Mouse (Mus musculus): ENCODE data around the gene Piga. TPM values are rescaled to one million over a fixed set of nuclear protein-coding genes. Genes with fewer than 3 reads are reported as not detected.

The Piga gene
- total and polyA plus RNA-seq, 3 experiments = 9.2 to 17.8 (median 14.7) TPM

DNA sequence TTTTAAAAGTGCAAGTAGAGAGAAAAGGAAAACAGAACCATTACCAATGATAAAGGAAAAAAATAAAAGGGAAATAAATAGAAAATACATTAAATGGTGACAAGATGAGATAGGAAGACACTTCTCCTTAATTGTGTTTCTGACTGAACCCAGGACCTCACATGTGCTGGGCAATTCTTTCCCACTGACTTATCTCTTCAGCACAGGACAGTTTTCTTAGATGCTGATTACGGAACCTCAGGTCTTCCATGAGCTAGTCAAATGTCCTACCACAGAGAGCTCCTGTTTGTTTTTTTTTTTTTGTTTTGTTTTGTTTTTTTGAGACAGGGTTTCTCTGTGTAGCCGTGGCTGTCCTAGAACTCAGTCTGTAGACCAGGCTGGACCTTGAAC, 28.1 kb downstream of the Piga start:
- Histone ChIP-seq H3K4me1 (ENCODE audit: control insufficient read depth in 1 of 2, insufficient read depth in 2 of 2) (no peaks in the 10 kb centered on the region), H3K36me3 (replicated peaks in 1 of 2; ENCODE audit: control insufficient read depth in 1 of 2, insufficient read depth in 1 of 2, low read length in 1 of 2) (no peaks in the 10 kb centered on the region), H3K79me2 (replicated peaks; ENCODE audit: control insufficient read depth, extremely low read depth, insufficient read depth, poor library complexity, severe bottlenecking) (no peaks in the 10 kb centered on the region), H3K9me3 (replicated peaks; ENCODE audit: low read length) (no peaks in the 10 kb centered on the region), H3K4me3 (replicated peaks in 1 of 3; ENCODE audit: low read depth in 2 of 3, low read length in 2 of 3, poor library complexity in 1 of 3) (no peak overlapping the region), H3K9ac (ENCODE audit: insufficient read depth, low read depth) (no peak overlapping the region), H3K27me3 (replicated peaks) (no peaks in the 10 kb centered on the region), H3K27ac (ENCODE audit: insufficient read depth, low read depth) (no peak overlapping the region), H3K4me2 (ENCODE audit: insufficient read depth, low read depth, poor library complexity, severe bottlenecking) (no peak overlapping the region)
- dilution Hi-C loops (cut with MboI; ENCODE audit: extremely low pct_ligation_motif_present, extremely low pct_unique_long_range_greater_than_20kb, low sequenced_read_pairs) = no loop called here
- TF ChIP-seq SIN3A (IDR thresholded peaks at IDR 0.05; ENCODE audit: low read length) = no peak
- no peak for TF ChIP-seq RAD21 (IDR thresholded peaks at IDR 0.05; ENCODE audit: low read depth, low read length)
- TF ChIP-seq NRF1 (IDR thresholded peaks at IDR 0.05; ENCODE audit: low read depth, low read length) = no peak
- TF ChIP-seq POLR2AphosphoS2 (IDR thresholded peaks at IDR 0.05; ENCODE audit: low read depth, low read length) = no peak
- in situ Hi-C loops (cut with MboI; ENCODE audit: low pct_ligation_motif_present, low pct_unique_long_range_greater_than_20kb, low sequenced_read_pairs) = no loop called here
- DNase-seq (ENCODE audit: extremely low read depth) = no peak

DNA sequence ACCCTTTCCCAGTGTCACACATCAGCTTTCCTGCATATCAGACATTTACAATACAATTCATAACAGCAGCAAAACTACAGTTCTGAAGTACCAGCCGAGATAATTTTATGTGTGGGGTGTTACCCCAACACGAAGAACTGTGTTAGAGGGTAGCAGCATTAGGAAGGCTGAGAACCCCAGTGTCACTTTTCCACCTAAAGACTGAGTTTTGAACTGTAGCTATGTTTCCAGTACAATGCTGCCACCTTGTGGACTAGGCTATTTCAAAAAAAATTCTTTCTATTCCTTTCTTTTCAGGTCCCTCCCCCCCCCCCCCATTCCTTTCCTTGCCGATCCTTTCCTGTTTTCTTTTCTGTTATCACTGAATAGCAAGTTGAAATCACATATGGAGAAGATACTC, 29.6 kb downstream of the Piga start:
- Histone ChIP-seq H3K9me3 (replicated peaks; ENCODE audit: low read length) (no peaks in the 10 kb centered on the region), H3K4me1 (ENCODE audit: control insufficient read depth in 1 of 2, insufficient read depth in 2 of 2) (no peaks in the 10 kb centered on the region), H3K36me3 (replicated peaks in 1 of 2; ENCODE audit: control insufficient read depth in 1 of 2, insufficient read depth in 1 of 2, low read length in 1 of 2) (no peaks in the 10 kb centered on the region), H3K27ac (ENCODE audit: insufficient read depth, low read depth) (no peak overlapping the region), H3K9ac (ENCODE audit: insufficient read depth, low read depth) (no peak overlapping the region), H3K27me3 (replicated peaks) (no peaks in the 10 kb centered on the region), H3K4me2 (ENCODE audit: insufficient read depth, low read depth, poor library complexity, severe bottlenecking) (no peak overlapping the region), H3K79me2 (replicated peaks; ENCODE audit: control insufficient read depth, extremely low read depth, insufficient read depth, poor library complexity, severe bottlenecking) (no peaks in the 10 kb centered on the region), H3K4me3 (replicated peaks in 1 of 3; ENCODE audit: low read depth in 2 of 3, low read length in 2 of 3, poor library complexity in 1 of 3) (no peak overlapping the region)
- peak; percentile 49 for DNase-seq (ENCODE audit: extremely low read depth)
- peak; percentile 58 for TF ChIP-seq RAD21 (IDR thresholded peaks at IDR 0.05; ENCODE audit: low read depth, low read length)
- TF ChIP-seq MYC (IDR thresholded peaks at IDR 0.05; ENCODE audit: low read depth, low read length) = no peak
- no peak for TF ChIP-seq SIN3A (IDR thresholded peaks at IDR 0.05; ENCODE audit: low read length)
- no peak for TF ChIP-seq CHD1 (IDR thresholded peaks at IDR 0.05; ENCODE audit: low read depth, low read length)
- no peak for TF ChIP-seq POLR2A (IDR thresholded peaks at IDR 0.05; ENCODE audit: low read depth, low read length)
- TF ChIP-seq MEF2A (IDR thresholded peaks at IDR 0.05; ENCODE audit: borderline replicate concordance, low read depth, low read length) = no peak
- TF ChIP-seq ZNF384 (IDR thresholded peaks at IDR 0.05; ENCODE audit: low read depth, low read length) = no peak
- TF ChIP-seq RCOR1 (conservative IDR thresholded peaks at IDR 0.05; ENCODE audit: low read depth, low read length) = no peak
- peak in 1 of 2 experiments; percentile 56; a peak in 2 of 4 replicates for TF ChIP-seq CTCF (conservative IDR thresholded peaks at IDR 0.05 in 1 of 2, IDR thresholded peaks at IDR 0.05 in 1 of 2; ENCODE audit: low read depth in 2 of 2, low read length in 2 of 2)
- in situ Hi-C loops (cut with MboI; ENCODE audit: low pct_ligation_motif_present, low pct_unique_long_range_greater_than_20kb, low sequenced_read_pairs) (no loop called here), dilution Hi-C loops (cut with MboI; ENCODE audit: extremely low pct_ligation_motif_present, extremely low pct_unique_long_range_greater_than_20kb, low sequenced_read_pairs) (no loop called here)

DNA sequence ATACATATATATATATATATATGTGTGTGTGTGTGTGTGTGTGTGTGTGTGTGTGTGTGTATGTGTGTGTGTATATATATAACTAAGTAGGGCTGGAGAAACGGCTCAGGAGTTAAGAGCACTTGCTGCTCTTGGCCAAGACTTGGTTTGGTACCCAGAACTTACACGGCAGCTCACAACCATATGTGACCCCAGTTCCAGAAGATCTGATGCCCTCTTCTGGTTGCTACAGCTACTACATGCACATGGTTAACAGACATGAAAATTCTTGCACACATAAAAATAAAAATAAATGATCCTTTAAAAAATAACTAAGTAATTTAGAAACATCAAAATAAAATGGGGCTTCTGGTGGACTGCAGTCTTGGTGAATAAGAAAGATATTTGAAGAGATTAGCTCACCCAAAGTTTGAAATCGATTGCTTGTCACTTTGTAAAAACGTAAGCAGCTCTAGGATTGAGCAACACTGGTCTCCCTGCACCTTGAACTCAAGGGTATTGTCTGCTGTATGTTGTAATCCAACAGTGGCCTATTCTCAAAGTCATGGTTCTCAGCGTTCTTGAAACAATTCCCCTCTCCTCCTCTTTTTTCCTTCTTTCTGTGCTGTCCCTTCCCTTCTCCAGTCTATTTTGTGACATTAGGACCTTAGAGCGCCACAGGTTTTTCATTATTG, 39.8 kb downstream of the Piga start:
- no peaks in the 10 kb centered on the region for H3K79me2 ChIP-seq (replicated peaks; ENCODE audit: control insufficient read depth, extremely low read depth, insufficient read depth, poor library complexity, severe bottlenecking)
- no peaks in the 10 kb centered on the region for H3K36me3 ChIP-seq (replicated peaks in 1 of 2; ENCODE audit: control insufficient read depth in 1 of 2, insufficient read depth in 1 of 2, low read length in 1 of 2)
- in situ Hi-C loops (cut with MboI; ENCODE audit: low pct_ligation_motif_present, low pct_unique_long_range_greater_than_20kb, low sequenced_read_pairs) = no loop called here
- DNase-seq (ENCODE audit: extremely low read depth) = no peak
- dilution Hi-C loops (cut with MboI; ENCODE audit: extremely low pct_ligation_motif_present, extremely low pct_unique_long_range_greater_than_20kb, low sequenced_read_pairs) = no loop called here
- no peaks in the 10 kb centered on the region for H3K4me1 ChIP-seq (ENCODE audit: control insufficient read depth in 1 of 2, insufficient read depth in 2 of 2)
- no peak overlapping the region for H3K4me2 ChIP-seq (ENCODE audit: insufficient read depth, low read depth, poor library complexity, severe bottlenecking)
- TF ChIP-seq CTCF (conservative IDR thresholded peaks at IDR 0.05 in 1 of 2, IDR thresholded peaks at IDR 0.05 in 1 of 2; ENCODE audit: low read depth in 2 of 2, low read length in 2 of 2) = peak in 1 of 2 experiments; percentile 28; a peak in 1 of 4 replicates
- TF ChIP-seq MAX (IDR thresholded peaks at IDR 0.05; ENCODE audit: low read length) = no peak
- no peak overlapping the region for H3K4me3 ChIP-seq (replicated peaks in 1 of 3; ENCODE audit: low read depth in 2 of 3, low read length in 2 of 3, poor library complexity in 1 of 3)
- H3K9ac ChIP-seq (ENCODE audit: insufficient read depth, low read depth) = no peak overlapping the region
- H3K27ac ChIP-seq (ENCODE audit: insufficient read depth, low read depth) = no peak overlapping the region
- H3K9me3 ChIP-seq (replicated peaks; ENCODE audit: low read length) = no peaks in the 10 kb centered on the region
- no peaks in the 10 kb centered on the region for H3K27me3 ChIP-seq (replicated peaks)

Other genes starting within 250 kb of the Piga start
- not detected in 2 replicates for gene Bmx, start 161.6 kb upstream of the Piga start, total RNA-seq (2012; rRNA removed)
- gene Bmx, start 161.6 kb upstream of the Piga start, total RNA-seq (2014; rRNA removed) = 0.08 TPM in 1 of 2 replicates, not detected in the other
- not detected in 2 replicates for gene Bmx, start 161.6 kb upstream of the Piga start, polyA plus RNA-seq (2012; ENCODE audit: insufficient read length, low read depth)
- gene Pir, start 150.4 kb upstream of the Piga start, total RNA-seq (2012; rRNA removed) = not detected in 2 replicates
- gene Pir, start 150.4 kb upstream of the Piga start, total RNA-seq (2014; rRNA removed) = not detected in 2 replicates
- gene Pir, start 150.4 kb upstream of the Piga start, polyA plus RNA-seq (2012; ENCODE audit: insufficient read length, low read depth) = not detected in 2 replicates
- not detected in 2 replicates for gene Vegfd, start 46.4 kb upstream of the Piga start, total RNA-seq (2012; rRNA removed)
- 0.28 TPM in 1 of 2 replicates, not detected in the other for gene Vegfd, start 46.4 kb upstream of the Piga start, total RNA-seq (2014; rRNA removed)
- not detected in 2 replicates for gene Vegfd, start 46.4 kb upstream of the Piga start, polyA plus RNA-seq (2012; ENCODE audit: insufficient read length, low read depth)
- gene Asb11, start 17.2 kb downstream of the Piga start, total RNA-seq (2012; rRNA removed) = not detected in 2 replicates
- not detected in 2 replicates for gene Asb11, start 17.2 kb downstream of the Piga start, total RNA-seq (2014; rRNA removed)
- gene Asb11, start 17.2 kb downstream of the Piga start, polyA plus RNA-seq (2012; ENCODE audit: insufficient read length, low read depth) = not detected in 2 replicates
- gene Asb9, start 86.5 kb downstream of the Piga start, total RNA-seq (2012; rRNA removed) = not detected in 2 replicates
- gene Asb9, start 86.5 kb downstream of the Piga start, total RNA-seq (2014; rRNA removed) = not detected in 2 replicates
- not detected in 2 replicates for gene Asb9, start 86.5 kb downstream of the Piga start, polyA plus RNA-seq (2012; ENCODE audit: insufficient read length, low read depth)

Measured in CH12.LX (cell line).